Mouse (Mus musculus): ENCODE data around the gene Zfp784. TPM values are rescaled to one million over a fixed set of nuclear protein-coding genes. Genes with fewer than 3 reads are reported as not detected.

The Zfp784 gene
- polyA plus RNA-seq, 1 experiment: not detected

DNA sequence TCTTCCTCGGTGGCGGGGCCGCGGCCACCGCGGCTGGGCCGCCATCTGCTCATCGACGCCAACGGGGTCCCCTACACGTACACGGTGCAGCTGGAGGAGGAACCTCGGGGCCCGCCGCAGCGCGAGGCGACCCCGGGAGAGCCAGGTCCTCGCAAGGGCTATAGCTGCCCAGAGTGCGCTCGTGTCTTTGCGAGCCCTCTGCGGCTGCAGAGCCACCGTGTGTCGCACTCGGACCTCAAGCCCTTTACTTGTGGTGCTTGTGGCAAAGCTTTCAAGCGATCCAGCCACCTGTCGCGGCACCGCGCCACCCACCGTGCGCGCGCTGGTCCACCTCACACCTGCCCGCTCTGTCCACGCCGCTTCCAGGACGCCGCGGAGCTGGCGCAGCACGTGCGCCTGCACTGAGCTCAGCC lies 14.7 kb upstream of the Zfp784 start:
- TF ChIP-seq POLR2A (IDR thresholded peaks at IDR 0.05; ENCODE audit: insufficient read depth, low read depth, low read length) (no peak), CTCF (IDR thresholded peaks at IDR 0.05; ENCODE audit: insufficient read depth, low read depth, low read length) (no peak)
- 7% methylated on average over 45 of the region's 45 CpGs for whole genome bisulfite sequencing
- Histone ChIP-seq H3K4me3 (ENCODE audit: insufficient read depth, low read depth, low read length) (peak overlapping the region; percentile 78), H3K27ac (ENCODE audit: insufficient read depth, low read depth, low read length) (no peak overlapping the region), H3K4me1 (ENCODE audit: control insufficient read depth, insufficient read depth, low read length) (peaks cover 26% of the 10 kb centered on the region)

DNA sequence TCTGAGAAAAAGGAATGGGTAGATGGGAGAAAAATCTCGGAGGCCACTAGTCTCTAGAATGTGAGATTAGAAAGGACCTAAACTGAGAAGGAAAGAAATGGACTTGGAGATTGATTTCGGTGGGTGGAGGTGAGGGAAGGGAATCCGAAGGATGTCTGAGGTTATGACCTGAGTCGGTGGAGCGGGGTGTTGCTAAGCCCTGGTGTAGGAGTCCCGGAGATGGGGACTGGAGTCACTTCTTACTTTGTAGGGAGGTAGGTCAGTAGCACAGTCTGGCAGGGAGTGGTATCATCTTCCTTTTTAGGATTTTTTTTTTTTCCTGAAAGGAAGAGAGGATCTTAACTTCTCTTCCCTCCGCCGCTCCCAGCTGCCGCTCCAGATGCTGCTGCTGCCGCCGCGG lies 14.2 kb upstream of the Zfp784 start:
- TF ChIP-seq POLR2A (IDR thresholded peaks at IDR 0.05; ENCODE audit: insufficient read depth, low read depth, low read length) (no peak), CTCF (IDR thresholded peaks at IDR 0.05; ENCODE audit: insufficient read depth, low read depth, low read length) (no peak)
- Histone ChIP-seq H3K27ac (ENCODE audit: insufficient read depth, low read depth, low read length) (no peak overlapping the region; the same call in 1 of the 2 replicates), H3K4me1 (ENCODE audit: control insufficient read depth, insufficient read depth, low read length) (peaks cover 21% of the 10 kb centered on the region), H3K4me3 (ENCODE audit: insufficient read depth, low read depth, low read length) (peak overlapping the region; percentile 78)
- WGBS: 6% methylated on average over 12 of the region's 12 CpGs

DNA sequence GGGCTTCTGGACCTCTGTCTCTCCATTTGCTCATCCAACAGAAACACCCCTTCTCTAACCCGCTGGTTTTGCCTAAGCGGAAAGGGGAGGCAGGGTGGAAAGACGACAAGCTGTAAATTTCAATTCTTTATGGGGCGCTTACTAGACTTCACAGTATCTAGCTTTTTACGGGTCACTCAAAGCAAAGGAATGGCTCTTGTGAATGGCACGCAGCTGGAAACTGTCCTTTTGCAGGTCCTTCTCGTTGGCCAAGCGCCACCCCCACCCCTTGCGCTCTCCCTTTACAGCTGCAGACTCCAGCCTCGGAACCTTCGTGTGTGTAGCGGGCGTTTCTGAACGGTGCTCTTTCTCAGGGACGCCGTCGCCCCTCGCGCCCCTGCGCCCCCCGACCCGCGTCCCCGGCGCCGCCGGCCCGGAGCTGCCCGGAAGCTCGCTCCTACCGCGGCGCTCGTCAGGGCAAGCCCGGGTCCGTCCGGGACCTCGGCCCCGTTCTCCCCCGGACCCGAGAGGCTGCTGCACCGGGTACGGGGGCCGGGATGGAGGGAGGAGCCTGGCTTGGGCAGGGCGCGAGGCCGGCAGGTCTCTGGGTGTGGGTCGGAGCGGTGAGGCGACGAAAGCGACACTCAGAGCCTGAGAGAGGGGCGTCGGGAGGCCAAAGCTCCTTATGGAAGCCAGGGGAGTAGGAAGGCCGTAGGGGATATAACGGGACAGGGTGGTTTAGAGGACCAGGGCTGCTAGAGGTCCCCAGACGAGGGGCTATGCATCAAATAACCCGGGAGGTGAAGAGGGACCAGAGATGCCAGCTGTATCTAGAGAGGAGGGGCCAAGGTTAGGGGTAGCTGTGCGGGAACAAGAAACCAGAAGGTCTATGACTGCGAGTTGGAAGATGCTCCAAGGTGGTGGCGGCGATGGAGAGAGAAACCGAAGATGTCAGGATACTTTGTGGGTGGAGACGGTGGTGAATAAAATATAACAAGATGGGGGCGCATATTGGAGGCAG lies 13.2 kb upstream of the Zfp784 start, which contains the start of gene Zfp580:
Gene Zfp580 (plus strand): TSS at position 346 of the 1,000 bp plus-strand sequence.
- TF ChIP-seq CTCF (IDR thresholded peaks at IDR 0.05; ENCODE audit: insufficient read depth, low read depth, low read length) (no peak), POLR2A (IDR thresholded peaks at IDR 0.05; ENCODE audit: insufficient read depth, low read depth, low read length) (peak; percentile 70)
- Histone ChIP-seq H3K27ac (ENCODE audit: insufficient read depth, low read depth, low read length) (peak within 1 kb of the TSS; percentile 70), H3K4me3 (ENCODE audit: insufficient read depth, low read depth, low read length) (peak within 1 kb of the TSS; percentile 78), H3K4me1 (ENCODE audit: control insufficient read depth, insufficient read depth, low read length) (peaks cover 19% of the 10 kb centered on the region)
- WGBS: under 1% methylated on average over 64 of the region's 65 CpGs

DNA sequence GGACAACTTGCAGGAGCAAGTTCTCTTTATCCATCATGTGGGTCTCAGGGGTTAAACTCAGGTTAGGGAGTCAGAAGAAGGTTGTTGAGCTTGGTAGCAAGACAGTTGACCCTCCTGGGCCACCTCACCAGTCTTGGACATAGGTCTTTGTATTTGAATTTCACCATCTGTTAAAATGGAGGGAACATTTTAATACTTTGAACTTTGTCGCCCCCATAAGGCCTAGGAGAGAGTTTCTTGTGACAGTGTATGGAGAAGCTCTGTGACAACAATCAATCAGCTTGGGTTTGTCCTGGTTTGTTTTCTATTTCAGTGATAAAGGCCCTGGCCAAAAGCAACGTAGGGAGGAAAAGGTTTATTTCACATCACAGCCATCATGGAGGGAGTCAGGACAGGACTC lies 9.1 kb upstream of the Zfp784 start:
- H3K4me1 ChIP-seq (ENCODE audit: control insufficient read depth, insufficient read depth, low read length): no peaks in the 10 kb centered on the region
- WGBS: 28% methylated on average over 2 of the region's 2 CpGs
- no peak for TF ChIP-seq CTCF (IDR thresholded peaks at IDR 0.05; ENCODE audit: insufficient read depth, low read depth, low read length)
- TF ChIP-seq POLR2A (IDR thresholded peaks at IDR 0.05; ENCODE audit: insufficient read depth, low read depth, low read length): no peak
- H3K4me3 ChIP-seq (ENCODE audit: insufficient read depth, low read depth, low read length): no peak overlapping the region
- H3K27ac ChIP-seq (ENCODE audit: insufficient read depth, low read depth, low read length): no peak overlapping the region

DNA sequence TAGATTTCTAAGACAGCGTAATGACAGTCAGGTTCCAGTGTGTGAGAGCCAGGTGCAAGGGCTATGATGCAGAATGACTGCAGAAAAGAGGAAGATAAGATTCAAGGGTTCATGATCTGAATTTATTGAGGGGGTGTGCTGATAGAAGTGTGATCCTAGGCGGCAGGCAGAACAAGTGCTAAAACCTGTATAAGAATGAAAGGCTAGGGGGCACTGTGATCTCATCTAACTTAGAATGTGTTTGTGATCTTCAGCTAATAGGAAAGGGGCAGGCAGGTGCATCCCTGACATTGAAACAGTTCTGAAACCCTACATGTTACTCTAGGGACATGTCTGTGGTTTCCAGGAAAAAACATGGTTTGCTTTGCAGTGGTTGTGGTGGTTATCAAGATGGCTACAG lies 7.9 kb upstream of the Zfp784 start:
- Histone ChIP-seq H3K4me3 (ENCODE audit: insufficient read depth, low read depth, low read length) (no peak overlapping the region), H3K4me1 (ENCODE audit: control insufficient read depth, insufficient read depth, low read length) (no peaks in the 10 kb centered on the region), H3K27ac (ENCODE audit: insufficient read depth, low read depth, low read length) (no peak overlapping the region)
- WGBS: 65% methylated on average over 2 of the region's 2 CpGs
- no peak for TF ChIP-seq POLR2A (IDR thresholded peaks at IDR 0.05; ENCODE audit: insufficient read depth, low read depth, low read length)
- TF ChIP-seq CTCF (IDR thresholded peaks at IDR 0.05; ENCODE audit: insufficient read depth, low read depth, low read length): no peak

DNA sequence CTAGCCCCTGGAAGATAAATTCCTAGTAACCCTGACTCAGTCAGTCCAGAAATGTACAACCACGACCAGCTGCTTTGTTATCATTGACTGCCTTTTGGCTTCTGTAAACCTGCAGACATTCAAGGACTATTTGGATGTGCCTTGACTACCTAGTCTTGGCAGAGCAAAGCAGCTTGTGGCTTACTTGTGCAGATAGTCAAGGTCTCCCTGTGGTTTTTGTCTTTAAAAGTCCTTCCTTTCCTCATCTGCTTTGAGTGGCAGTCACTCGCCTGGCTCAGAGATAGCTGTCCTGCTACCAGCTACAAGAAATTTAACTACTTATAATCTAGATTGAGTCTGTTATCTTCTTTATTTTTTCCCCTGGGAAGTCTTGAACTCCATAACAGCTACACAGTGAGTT lies 6.7 kb upstream of the Zfp784 start:
- H3K27ac ChIP-seq (ENCODE audit: insufficient read depth, low read depth, low read length): no peak overlapping the region
- 84% methylated on average over 2 of the region's 2 CpGs for WGBS
- no peaks in the 10 kb centered on the region for H3K4me1 ChIP-seq (ENCODE audit: control insufficient read depth, insufficient read depth, low read length)
- H3K4me3 ChIP-seq (ENCODE audit: insufficient read depth, low read depth, low read length): no peak overlapping the region
- TF ChIP-seq POLR2A (IDR thresholded peaks at IDR 0.05; ENCODE audit: insufficient read depth, low read depth, low read length) (no peak), CTCF (IDR thresholded peaks at IDR 0.05; ENCODE audit: insufficient read depth, low read depth, low read length) (no peak)

DNA sequence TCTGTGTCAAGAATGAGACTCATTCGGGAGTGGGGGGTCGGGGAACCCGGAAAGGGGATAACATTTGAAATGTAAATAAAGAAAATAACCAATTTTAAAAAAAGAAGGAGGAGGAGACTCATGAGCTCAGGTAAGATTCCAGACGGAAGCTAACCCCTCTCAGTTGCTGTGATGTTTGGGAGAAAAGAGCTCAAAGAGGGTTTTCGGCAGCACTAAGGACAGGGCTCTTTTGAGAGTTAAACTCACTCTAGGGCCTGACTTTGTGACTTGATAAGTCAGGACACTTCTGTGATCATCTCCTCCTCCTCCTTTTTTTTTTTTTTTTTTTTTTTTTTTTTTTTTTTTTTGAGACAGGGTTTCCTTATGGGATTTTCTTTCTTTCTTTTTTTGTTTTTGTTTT lies 694 bp upstream of the Zfp784 start:
- H3K27ac ChIP-seq (ENCODE audit: insufficient read depth, low read depth, low read length): no peak overlapping the region; the same call in 1 of the 2 replicates
- 15% methylated on average over 5 of the region's 5 CpGs for WGBS
- no peaks in the 10 kb centered on the region; the same call in 1 of the 2 replicates for H3K4me1 ChIP-seq (ENCODE audit: control insufficient read depth, insufficient read depth, low read length)
- H3K4me3 ChIP-seq (ENCODE audit: insufficient read depth, low read depth, low read length): no peak overlapping the region
- TF ChIP-seq CTCF (IDR thresholded peaks at IDR 0.05; ENCODE audit: insufficient read depth, low read depth, low read length): no peak

DNA sequence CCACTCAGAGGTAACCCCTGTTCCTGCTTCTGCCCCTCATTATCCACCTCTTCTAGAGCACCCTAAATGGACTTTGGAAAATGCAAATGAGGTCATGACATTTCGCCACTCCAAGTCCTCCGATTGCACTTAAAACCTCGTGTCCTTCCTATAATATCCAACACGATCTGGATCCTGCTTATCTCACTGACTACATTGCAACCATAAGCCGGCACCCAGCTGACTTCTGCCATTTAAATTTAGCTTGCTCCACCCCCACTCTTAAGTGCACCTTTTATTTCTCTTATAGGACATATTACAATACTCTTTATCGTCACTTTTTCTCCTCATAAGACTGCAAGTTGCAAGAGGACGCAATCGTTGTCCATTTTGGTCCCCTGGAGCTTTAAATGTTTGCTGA lies 779 bp downstream of the Zfp784 start:
- TF ChIP-seq CTCF (IDR thresholded peaks at IDR 0.05; ENCODE audit: insufficient read depth, low read depth, low read length) (no peak), POLR2A (IDR thresholded peaks at IDR 0.05; ENCODE audit: insufficient read depth, low read depth, low read length) (no peak)
- peak overlapping the region; percentile 52; the same call in 1 of the 2 replicates for H3K27ac ChIP-seq (ENCODE audit: insufficient read depth, low read depth, low read length)
- 74% methylated on average over 8 of the region's 8 CpGs for WGBS
- no peak overlapping the region for H3K4me3 ChIP-seq (ENCODE audit: insufficient read depth, low read depth, low read length)
- H3K4me1 ChIP-seq (ENCODE audit: control insufficient read depth, insufficient read depth, low read length): no peaks in the 10 kb centered on the region; the same call in 1 of the 2 replicates

DNA sequence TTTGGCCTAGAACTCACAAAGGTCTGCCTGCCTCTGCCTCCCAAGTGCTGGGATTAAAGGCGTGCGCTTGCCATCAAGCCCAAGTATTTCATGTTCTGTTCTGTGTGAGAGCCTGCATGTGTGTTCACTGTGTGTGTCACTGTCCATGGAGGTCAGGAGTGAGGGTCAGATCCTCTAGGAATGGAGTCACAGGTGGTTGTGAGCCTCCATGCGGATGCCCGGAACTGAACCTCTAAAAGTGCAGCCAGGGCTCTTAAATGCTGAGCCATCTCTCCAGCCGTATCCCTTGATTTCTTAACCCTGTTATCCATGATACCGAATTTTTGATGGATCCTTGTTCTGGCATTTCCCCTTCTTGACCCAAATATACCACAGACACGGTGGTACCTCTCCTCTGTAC lies 1.2 kb downstream of the Zfp784 start:
- WGBS: 95% methylated on average over 7 of the region's 7 CpGs
- H3K27ac ChIP-seq (ENCODE audit: insufficient read depth, low read depth, low read length): no peak overlapping the region
- H3K4me3 ChIP-seq (ENCODE audit: insufficient read depth, low read depth, low read length): no peak overlapping the region
- H3K4me1 ChIP-seq (ENCODE audit: control insufficient read depth, insufficient read depth, low read length): no peaks in the 10 kb centered on the region; the same call in 1 of the 2 replicates
- no peak for TF ChIP-seq POLR2A (IDR thresholded peaks at IDR 0.05; ENCODE audit: insufficient read depth, low read depth, low read length)
- TF ChIP-seq CTCF (IDR thresholded peaks at IDR 0.05; ENCODE audit: insufficient read depth, low read depth, low read length): no peak

All from olfactory bulb, adult 2 months (tissue).